In the genomic region with DNA sequence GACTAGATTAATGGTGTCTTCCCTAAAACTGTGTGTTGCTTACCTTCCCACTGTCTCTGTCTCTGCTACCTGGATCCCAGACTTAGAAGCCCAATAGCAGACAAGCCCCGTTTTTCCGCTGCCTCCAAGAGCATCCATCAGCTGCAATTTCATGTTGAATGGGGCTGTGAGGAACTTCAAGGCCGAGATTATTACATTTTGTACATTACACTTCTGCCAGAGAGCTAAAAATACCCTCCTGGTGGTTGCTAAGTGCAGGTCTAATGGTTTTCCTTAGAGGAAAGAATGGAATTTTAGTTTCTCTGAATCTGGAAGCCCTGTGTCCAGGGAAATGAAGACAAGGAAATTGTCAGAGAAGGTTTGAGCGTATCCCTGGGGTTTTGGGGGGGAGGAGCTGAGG, we compare ENCODE assay signal across 23 mouse cellular contexts.
A peak's percentile ranks its signal among the peaks of the same experiment; 100 is the strongest.
DNase-seq lines count a peak whose midpoint lies in the region; ATAC-seq and TF ChIP-seq lines count a peak whose summit lies in the region.
"Had no signal": no experiment of that assay in that cellular context is flagged by ENCODE, and none has a peak within 500 bp of the region (broad histone marks: within the 10 kb centered on the region; RNA-seq: fewer than 3 reads in every experiment).

No protein-coding gene starts in this region.

- DNase-seq in forebrain, embryonic 14.5 days (ENCODE audit: low spot score): no peak
- no peak for DNase-seq in layer of hippocampus, adult 2 months (ENCODE audit: low spot score in 2 of 2)
- DNase-seq in layer of hippocampus, adult 8-10 months (ENCODE audit: low spot score in 2 of 2): no peak
- DNase-seq in cerebellum, postnatal 14 days: no peak
- no peak for DNase-seq in cerebellum, adult 11 months
- DNase-seq: adrenal gland, postnatal 25 days; cerebellum, adult 2 months; gastrocnemius, postnatal 14 days; heart, adult 18-20 months; heart, postnatal 4 days; kidney, postnatal 36 days; liver, embryonic 13.5 days; lung, postnatal 4 days; thymus, adult 2 months had no signal

- H3K36me3 ChIP-seq in forebrain, embryonic 14.5 days (ENCODE audit: control insufficient read depth, insufficient read depth, low read length): no peaks in the 10 kb centered on the region
- no peaks in the 10 kb centered on the region for H3K36me3 ChIP-seq in forebrain, embryonic 16.5 days (ENCODE audit: control insufficient read depth, insufficient read depth)
- H3K36me3 ChIP-seq in hindbrain, embryonic 15.5 days: no peaks in the 10 kb centered on the region
- H3K36me3 ChIP-seq in midbrain, embryonic 16.5 days (ENCODE audit: control insufficient read depth, insufficient read depth, low read length): no peaks in the 10 kb centered on the region
- H3K36me3 ChIP-seq: heart, embryonic 15.5 days; limb, embryonic 13.5 days; liver, embryonic 13.5 days; lung, embryonic 15.5 days had no signal

- H3K4me1 ChIP-seq in forebrain, embryonic 14.5 days (ENCODE audit: control insufficient read depth, insufficient read depth, low read length): peaks cover 48% of the 10 kb centered on the region
- H3K4me1 ChIP-seq in forebrain, embryonic 16.5 days (replicated peaks; ENCODE audit: control insufficient read depth, insufficient read depth, low read length): peaks cover 52% of the 10 kb centered on the region
- peaks cover 66% of the 10 kb centered on the region for H3K4me1 ChIP-seq in hindbrain, embryonic 15.5 days (replicated peaks)
- H3K4me1 ChIP-seq in midbrain, embryonic 16.5 days (ENCODE audit: control insufficient read depth, insufficient read depth, low read length): peaks cover 52% of the 10 kb centered on the region
- H3K4me1 ChIP-seq: heart, embryonic 15.5 days; limb, embryonic 13.5 days; liver, embryonic 13.5 days; lung, embryonic 15.5 days had no signal

- 91% methylated on average over 4 of the region's 4 CpGs for WGBS in forebrain, embryonic 14.5 days
- 78% methylated on average over 4 of the region's 4 CpGs for WGBS in forebrain, embryonic 16.5 days
- 71% methylated on average over 4 of the region's 4 CpGs for WGBS in hindbrain, embryonic 15.5 days
- 64% methylated on average over 4 of the region's 4 CpGs for WGBS in midbrain, embryonic 16.5 days

- H3K9ac ChIP-seq in forebrain, embryonic 14.5 days (ENCODE audit: low read length): no peak overlapping the region
- H3K9ac ChIP-seq in forebrain, embryonic 16.5 days (replicated peaks; ENCODE audit: low read depth, low read length): no peak overlapping the region
- H3K9ac ChIP-seq in hindbrain, embryonic 15.5 days: no peak overlapping the region
- H3K9ac ChIP-seq in midbrain, embryonic 16.5 days (ENCODE audit: low read depth, low read length): no peak overlapping the region
- H3K9ac ChIP-seq: heart, embryonic 15.5 days; limb, embryonic 13.5 days; liver, embryonic 13.5 days; lung, embryonic 15.5 days had no signal

- peak; percentile 37 for TF ChIP-seq CTCF in layer of hippocampus, adult 2 months (conservative IDR thresholded peaks at IDR 0.05)

- ATAC-seq in forebrain, embryonic 14.5 days: no peak
- ATAC-seq in forebrain, embryonic 16.5 days: no peak
- no peak for ATAC-seq in hindbrain, embryonic 15.5 days (ENCODE audit: low FRiP score, low read depth)
- ATAC-seq in midbrain, embryonic 16.5 days: no peak
- ATAC-seq: activated CD4-positive, CD25-positive, alpha-beta regulatory T cell, adult 4 months; CD4-positive, CD25-positive, alpha-beta regulatory T cell, adult 4 months; intestine, embryonic 16.5 days had no signal

- no peaks in the 10 kb centered on the region for H3K9me3 ChIP-seq in forebrain, embryonic 14.5 days (replicated peaks; ENCODE audit: control insufficient read depth, low read length)
- H3K9me3 ChIP-seq in forebrain, embryonic 16.5 days (ENCODE audit: control insufficient read depth, low read length): no peaks in the 10 kb centered on the region
- H3K9me3 ChIP-seq in hindbrain, embryonic 15.5 days: no peaks in the 10 kb centered on the region
- H3K9me3 ChIP-seq in midbrain, embryonic 16.5 days (replicated peaks; ENCODE audit: control insufficient read depth, low read length, poor library complexity, severe bottlenecking): no peaks in the 10 kb centered on the region
- H3K9me3 ChIP-seq: heart, embryonic 15.5 days; limb, embryonic 13.5 days; liver, embryonic 13.5 days; lung, embryonic 15.5 days had no signal

- no peak overlapping the region for H3K4me2 ChIP-seq in forebrain, embryonic 14.5 days (ENCODE audit: low read length)
- H3K4me2 ChIP-seq in forebrain, embryonic 16.5 days (ENCODE audit: low read length): no peak overlapping the region
- H3K4me2 ChIP-seq in hindbrain, embryonic 15.5 days: no peak overlapping the region
- no peak overlapping the region for H3K4me2 ChIP-seq in midbrain, embryonic 16.5 days (ENCODE audit: low read length)
- H3K4me2 ChIP-seq: heart, embryonic 15.5 days; limb, embryonic 13.5 days; liver, embryonic 13.5 days; lung, embryonic 15.5 days had no signal

- H3K27me3 ChIP-seq in forebrain, embryonic 14.5 days (replicated peaks; ENCODE audit: control insufficient read depth, insufficient read depth, low read length): no peaks in the 10 kb centered on the region
- H3K27me3 ChIP-seq in forebrain, embryonic 16.5 days (replicated peaks; ENCODE audit: control insufficient read depth, insufficient read depth, low read length): no peaks in the 10 kb centered on the region
- H3K27me3 ChIP-seq in hindbrain, embryonic 15.5 days: no peaks in the 10 kb centered on the region
- no peaks in the 10 kb centered on the region for H3K27me3 ChIP-seq in midbrain, embryonic 16.5 days (ENCODE audit: control insufficient read depth, insufficient read depth, low read depth, low read length)
- H3K27me3 ChIP-seq: heart, embryonic 15.5 days; liver, embryonic 13.5 days; lung, embryonic 15.5 days had no signal

- H3K4me3 ChIP-seq in forebrain, embryonic 14.5 days (ENCODE audit: low read depth, low read length): no peak overlapping the region
- no peak overlapping the region for H3K4me3 ChIP-seq in forebrain, embryonic 16.5 days (replicated peaks; ENCODE audit: low read length)
- no peak overlapping the region for H3K4me3 ChIP-seq in layer of hippocampus, adult 2 months
- no peak overlapping the region for H3K4me3 ChIP-seq in hindbrain, embryonic 15.5 days
- H3K4me3 ChIP-seq in midbrain, embryonic 16.5 days (ENCODE audit: low read depth, low read length): no peak overlapping the region
- H3K4me3 ChIP-seq: heart, embryonic 15.5 days; limb, embryonic 13.5 days; liver, embryonic 13.5 days; lung, embryonic 15.5 days had no signal

- peak overlapping the region; percentile 39; the same call in 1 of the 2 replicates for H3K27ac ChIP-seq in forebrain, embryonic 14.5 days (ENCODE audit: low read depth, low read length)
- H3K27ac ChIP-seq in forebrain, embryonic 16.5 days (ENCODE audit: low read length): no peak overlapping the region
- peak overlapping the region; percentile 85 for H3K27ac ChIP-seq in layer of hippocampus, adult 2 months
- 0 out of 2 replicates have a peak overlapping the region, but pooled peaks have one; percentile 17 for H3K27ac ChIP-seq in hindbrain, embryonic 15.5 days (replicated peaks)
- peak overlapping the region; percentile 30; the same call in 1 of the 2 replicates for H3K27ac ChIP-seq in midbrain, embryonic 16.5 days (ENCODE audit: low read length)
- H3K27ac ChIP-seq: heart, embryonic 15.5 days; limb, embryonic 13.5 days; liver, embryonic 13.5 days; lung, embryonic 15.5 days had no signal
